Mouse (Mus musculus): ENCODE results near the gene Pitx3.
A peak's percentile ranks its signal among the peaks of the same experiment; 100 is the strongest.
"Not testable (repeated sequence)": the region's sequence is repeated elsewhere in the genome, so short reads cannot be mapped to it uniquely, and the experiment has no call there.

Gene Pitx3

DNA sequence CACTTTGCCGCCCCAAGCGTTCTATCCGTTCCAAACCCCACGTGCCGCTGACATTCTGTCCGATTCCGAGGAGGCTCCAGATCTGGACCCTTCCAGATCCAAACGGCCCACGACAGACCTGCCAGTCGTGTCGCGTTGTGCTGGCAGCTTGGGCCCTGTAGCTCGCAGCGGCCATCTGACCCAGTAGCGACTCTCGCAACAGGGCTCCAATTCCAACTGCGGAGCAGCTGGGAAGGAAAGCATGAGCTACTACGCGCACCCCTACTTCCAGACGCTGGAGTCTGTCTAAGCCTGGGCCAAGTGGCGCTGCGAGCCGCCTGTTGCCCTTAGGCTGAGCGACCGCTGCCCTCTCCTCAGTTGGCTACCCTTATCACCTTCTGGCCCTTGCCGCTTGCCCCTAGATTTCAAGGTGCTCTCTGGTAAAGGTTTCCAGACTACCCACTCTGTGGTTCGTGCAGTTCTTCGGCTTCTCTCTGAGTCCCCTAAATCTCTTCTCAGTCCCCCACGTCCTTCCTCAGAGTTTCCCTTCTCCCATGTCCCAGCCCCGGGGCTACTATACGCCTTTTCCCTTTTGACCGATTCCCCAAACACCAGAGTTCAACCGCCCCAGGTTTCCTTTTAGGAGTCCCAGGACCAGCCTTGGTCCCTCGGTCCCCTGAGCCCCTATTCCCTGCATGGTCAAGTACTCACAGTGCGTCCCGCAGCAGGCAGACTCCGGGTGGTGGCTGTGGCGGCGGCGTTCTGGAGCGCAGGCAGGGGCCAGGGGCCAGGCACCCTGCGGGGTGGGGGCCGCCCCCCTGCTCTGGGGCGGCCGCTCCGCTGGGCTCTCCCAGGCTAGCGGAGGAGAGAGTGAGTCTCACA is at the start of gene Pitx3:
Gene Pitx3 (minus strand): TSS at position 816 of the 861 bp plus-strand sequence.
- DNase-seq, result peak; percentile 18

DNA sequence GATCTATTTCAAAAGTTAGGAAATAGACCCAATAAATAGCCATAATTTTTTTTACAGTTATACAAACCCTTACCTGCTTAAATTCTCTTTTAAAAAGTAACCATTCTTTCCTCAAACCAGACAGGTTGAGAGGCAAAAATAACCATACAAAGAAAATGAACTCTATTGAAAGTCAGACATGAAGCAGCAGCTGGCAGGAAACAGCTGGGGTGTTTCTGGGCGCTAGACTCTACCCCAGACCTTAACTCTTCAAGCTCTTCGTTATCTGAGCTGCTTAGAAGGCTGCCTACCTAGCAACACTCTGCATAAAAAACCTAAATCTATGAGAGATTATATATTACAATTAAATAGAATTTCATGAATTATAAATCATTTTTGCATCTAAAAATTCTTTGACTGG is 39.1 kb upstream of the Pitx3 start:
- no peak for DNase-seq

DNA sequence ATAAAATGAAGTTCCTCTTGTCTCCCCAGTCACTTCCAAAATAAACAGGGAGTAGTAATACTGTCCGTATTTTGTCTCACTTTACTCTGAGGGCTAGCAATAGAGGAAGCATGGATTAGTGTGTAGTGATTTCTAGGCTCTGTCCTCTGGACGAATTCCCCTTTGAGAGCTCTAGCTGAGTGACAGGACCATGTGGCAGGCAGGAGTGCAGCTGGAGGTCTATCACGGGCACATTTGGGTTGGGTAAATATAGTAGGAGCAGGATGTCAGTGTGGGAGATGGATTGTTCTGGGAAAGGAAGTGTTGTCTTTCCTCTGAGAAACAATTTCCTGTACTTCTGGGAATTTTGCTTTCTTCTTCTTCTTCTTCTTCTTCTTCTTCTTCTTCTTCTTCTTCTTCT is 38.5 kb upstream of the Pitx3 start:
- DNase-seq, result peak; percentile 17

DNA sequence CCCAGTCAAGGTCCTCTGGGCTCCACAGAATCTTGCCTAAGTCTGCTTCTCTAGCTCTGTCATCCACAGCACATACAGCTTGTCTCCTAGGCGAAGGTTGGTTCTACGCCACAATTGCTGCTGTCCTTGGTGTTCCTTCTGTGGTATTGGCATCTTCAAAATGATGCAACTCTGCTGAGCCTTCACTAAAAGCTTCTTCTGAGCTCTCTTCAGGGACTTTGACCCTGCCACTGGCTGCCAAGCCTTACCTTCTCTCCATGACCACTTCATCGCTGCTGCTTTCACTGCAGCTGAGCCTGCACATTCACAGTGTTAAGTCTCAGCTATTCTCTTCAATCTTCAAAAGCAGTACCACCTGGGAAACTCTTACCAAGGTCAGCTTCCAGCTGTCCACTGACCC is 34.1 kb upstream of the Pitx3 start:
- no peak for DNase-seq

GRCm38 (mm10) chr19:46180274-46180673 is 32.1 kb upstream of the Pitx3 start:
- DNase-seq, result no peak

DNA sequence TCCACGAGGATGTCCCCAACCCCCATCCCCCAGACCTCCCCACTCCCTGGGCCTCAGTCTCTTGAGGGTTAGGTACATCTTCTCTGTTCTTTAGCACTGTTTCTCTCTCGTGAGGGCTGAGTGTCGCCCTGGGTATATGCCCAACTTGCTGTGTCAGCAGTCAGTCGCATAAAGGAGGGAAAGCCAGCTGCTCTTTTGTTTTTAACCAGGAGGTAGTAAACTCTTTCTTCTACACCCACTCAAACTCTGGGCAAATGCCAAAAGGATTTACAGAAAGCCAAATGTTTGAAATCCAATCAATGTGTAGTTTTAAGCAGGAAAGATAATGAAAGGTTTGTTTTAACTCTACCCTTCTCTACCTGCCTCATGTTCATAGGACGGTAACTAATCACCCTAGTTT is 28.9 kb upstream of the Pitx3 start:
- no peak for DNase-seq

- DNase-seq, result no peak
These were observed 27.0 kb upstream of the Pitx3 start for GRCm38 (mm10) chr19:46175173-46175572.

- DNase-seq, result no peak
These were observed 24.4 kb upstream of the Pitx3 start for GRCm38 (mm10) chr19:46172541-46172940.

GRCm38 (mm10) chr19:46169913-46170312 is 21.8 kb upstream of the Pitx3 start:
- no peak for DNase-seq

GRCm38 (mm10) chr19:46169396-46169795 is 21.3 kb upstream of the Pitx3 start:
- no peak for DNase-seq

DNA sequence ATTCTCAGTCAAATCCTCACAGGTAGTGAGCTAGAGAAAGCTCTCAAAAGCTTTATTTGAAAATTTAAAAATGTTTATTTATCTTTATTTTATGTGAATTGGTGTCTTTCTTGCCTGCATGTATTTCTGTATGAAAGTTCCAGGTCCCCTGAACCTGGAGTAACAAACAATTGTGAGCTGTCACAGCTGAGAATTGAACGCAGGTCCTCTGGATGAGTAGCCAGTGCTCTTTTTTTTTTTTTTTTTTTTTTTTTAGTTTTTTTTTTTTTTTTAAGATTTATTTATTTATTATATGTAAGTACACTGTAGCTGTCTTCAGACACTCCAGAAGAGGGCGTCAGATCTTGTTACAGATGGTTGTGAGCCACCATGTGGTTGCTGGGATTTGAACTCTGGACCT is 19.0 kb upstream of the Pitx3 start:
- DNase-seq, result not testable (repeated sequence)

- DNase-seq, result no peak
These were observed 17.8 kb upstream of the Pitx3 start for GRCm38 (mm10) chr19:46165950-46166349.

DNA sequence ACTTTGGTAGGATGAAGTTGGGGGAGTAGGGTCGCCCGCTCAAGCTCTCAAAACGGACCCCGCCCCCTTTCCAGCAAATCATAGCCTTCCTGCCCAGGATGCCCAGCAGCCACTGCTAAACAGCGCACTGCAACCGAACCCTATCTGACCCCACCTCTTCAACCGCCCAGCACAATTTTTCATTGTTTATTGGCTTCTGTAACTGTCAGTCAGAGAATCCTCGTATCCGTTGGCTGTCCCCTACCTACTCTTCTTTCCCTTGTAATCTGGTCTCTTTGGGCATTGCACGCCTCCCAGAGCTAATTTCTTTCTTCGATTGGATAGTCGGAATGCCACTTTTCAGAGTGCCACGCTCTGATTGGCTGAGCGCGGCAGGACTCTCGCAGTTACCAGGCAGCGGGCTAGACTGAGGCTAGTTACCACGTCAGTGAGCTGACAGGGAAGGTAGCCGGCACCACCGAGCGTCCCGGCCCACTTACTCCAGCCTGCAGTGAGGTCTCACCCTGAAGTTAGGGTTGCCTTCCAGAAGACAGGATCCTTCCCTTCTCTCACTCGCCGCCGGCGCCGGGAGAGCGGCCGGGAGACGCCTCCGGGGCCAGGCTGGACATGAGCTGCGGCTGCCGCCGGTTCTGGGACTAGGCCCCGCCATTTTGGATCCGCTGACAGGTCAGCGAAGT is 4.1 kb upstream of the Pitx3 start, which contains the start of gene Gbf1:
Gene Gbf1 (plus strand): TSS at position 383 of the 677 bp plus-strand sequence.
- DNase-seq, result peak; percentile 90

GRCm38 (mm10) chr19:46149091-46149490 is 965 bp upstream of the Pitx3 start:
- no peak for DNase-seq

GRCm38 (mm10) chr19:46148372-46148760 is 240 bp upstream of the Pitx3 start:
- DNase-seq, result peak; percentile 83

GRCm38 (mm10) chr19:46141091-46141490 is 7.0 kb downstream of the Pitx3 start:
- DNase-seq, result no peak

GRCm38 (mm10) chr19:46140324-46140723 is 7.8 kb downstream of the Pitx3 start:
- no peak for DNase-seq

GRCm38 (mm10) chr19:46136639-46137580 is 11.2 kb downstream of the Pitx3 start:
- peak; percentile 81 for DNase-seq

GRCm38 (mm10) chr19:46135789-46136638 is 12.1 kb downstream of the Pitx3 start:
- peak; percentile 67 for DNase-seq

DNA sequence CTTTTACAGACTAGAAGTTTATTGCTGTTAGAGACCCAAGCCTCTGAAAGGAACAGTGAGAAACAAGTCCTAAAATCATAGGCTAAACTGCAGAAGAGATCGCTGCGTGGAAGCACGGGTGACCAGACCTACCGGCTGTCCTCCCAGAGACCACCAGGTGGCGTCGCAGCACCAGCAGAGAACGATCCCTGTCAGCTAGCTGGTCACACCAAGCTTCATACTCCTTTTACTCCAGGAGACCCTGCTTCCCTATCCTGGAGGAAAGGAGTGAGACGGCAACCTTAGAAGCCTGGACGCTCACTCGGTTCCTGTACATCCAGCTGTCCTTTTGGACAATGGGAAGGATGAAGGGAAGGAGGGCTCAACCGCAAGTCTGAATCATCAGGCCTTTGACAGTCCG is 12.8 kb downstream of the Pitx3 start:
- peak; percentile 95 for DNase-seq

DNA sequence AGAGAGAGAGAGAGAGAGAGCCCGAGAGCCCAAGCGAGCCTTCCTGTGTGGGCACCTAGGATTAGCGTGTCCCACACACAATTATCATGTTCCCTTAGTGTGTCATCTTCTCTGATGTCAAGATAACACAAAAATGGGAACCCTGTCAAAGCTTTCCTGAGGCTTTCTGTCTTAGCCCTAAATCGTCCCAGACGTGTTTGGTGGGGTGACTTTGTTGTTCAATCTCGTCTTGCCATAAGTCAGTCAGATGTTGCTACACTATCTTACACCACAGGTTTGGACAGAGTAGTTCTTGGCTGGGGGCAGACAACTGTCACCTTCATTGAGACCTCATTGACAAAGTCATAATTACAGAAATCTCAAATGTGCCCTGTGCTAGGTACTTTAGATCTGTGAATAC is 15.5 kb downstream of the Pitx3 start:
- DNase-seq, result no peak

Measured in lung, postnatal 14 days (tissue).